Comparison of ENCODE assay signal across 15 mouse cellular contexts in genomic region chr5:5686973-5687372, GRCm38 (mm10). TPM values are rescaled to one million over a fixed set of nuclear protein-coding genes. Genes with fewer than 3 reads are reported as not detected.
DNase-seq lines count a peak whose midpoint lies in the region; ATAC-seq and TF ChIP-seq lines count a peak whose summit lies in the region.
"Had no signal": no experiment of that assay in that cellular context is flagged by ENCODE, and none has a peak within 500 bp of the region (broad histone marks: within the 10 kb centered on the region; RNA-seq: fewer than 3 reads in every experiment).

No protein-coding gene starts in this region.

- H3K9me3 ChIP-seq in kidney, embryonic 16.5 days (ENCODE audit: low read length), result no peaks in the 10 kb centered on the region
- H3K9me3 ChIP-seq in E14TG2a.4 (ENCODE audit: low read length), result no peaks in the 10 kb centered on the region
- no peaks in the 10 kb centered on the region for H3K9me3 ChIP-seq in intestine, embryonic 15.5 days
- H3K9me3 ChIP-seq: midbrain, embryonic 10.5 days; neural tube, embryonic 12.5 days had no signal

- no peaks in the 10 kb centered on the region for H3K36me3 ChIP-seq in kidney, embryonic 16.5 days (ENCODE audit: insufficient read depth, low read length)
- peaks cover 9% of the 10 kb centered on the region for H3K36me3 ChIP-seq in E14TG2a.4 (ENCODE audit: insufficient read depth, low read length)
- H3K36me3 ChIP-seq in intestine, embryonic 15.5 days, result no peaks in the 10 kb centered on the region
- H3K36me3 ChIP-seq: midbrain, embryonic 10.5 days; neural tube, embryonic 12.5 days had no signal

- H3K27ac ChIP-seq in kidney, embryonic 16.5 days (ENCODE audit: low read length), result no peak overlapping the region
- H3K27ac ChIP-seq in intestine, embryonic 15.5 days, result no peak overlapping the region
- H3K27ac ChIP-seq: midbrain, embryonic 10.5 days; neural tube, embryonic 12.5 days had no signal

- DNase-seq in kidney, adult 18-20 months, result no peak
- DNase-seq in NIH3T3 (ENCODE audit: low read depth), result peak; percentile 91
- DNase-seq in adrenal gland, adult 8-10 months, result no peak
- no peak for DNase-seq in urinary bladder, postnatal 4 days (ENCODE audit: low spot score in 2 of 2)
- DNase-seq: adrenal gland, postnatal 25 days; cerebellum, adult 9-10 months; gastrocnemius, postnatal 25 days; layer of hippocampus, adult 9-11 months; right cerebral cortex, postnatal 14 days; thymus, adult 18-20 months had no signal

- WGBS in kidney, embryonic 16.5 days, result 8% methylated on average over 1 of the region's 1 CpGs
- 10% methylated on average over 1 of the region's 1 CpGs for WGBS in intestine, embryonic 15.5 days

- peaks cover 17% of the 10 kb centered on the region for H3K4me1 ChIP-seq in kidney, embryonic 16.5 days (ENCODE audit: insufficient read depth, low read length)
- H3K4me1 ChIP-seq in E14TG2a.4 (replicated peaks; ENCODE audit: low read depth, low read length), result peaks cover 71% of the 10 kb centered on the region
- H3K4me1 ChIP-seq in intestine, embryonic 15.5 days (replicated peaks), result no peaks in the 10 kb centered on the region
- H3K4me1 ChIP-seq: neural tube, embryonic 12.5 days had no signal

- H3K4me2 ChIP-seq in kidney, embryonic 16.5 days (replicated peaks; ENCODE audit: low read depth, low read length), result no peak overlapping the region
- no peak overlapping the region for H3K4me2 ChIP-seq in intestine, embryonic 15.5 days (replicated peaks)
- H3K4me2 ChIP-seq: neural tube, embryonic 12.5 days had no signal

- no peak overlapping the region for H3K4me3 ChIP-seq in kidney, embryonic 16.5 days (ENCODE audit: low read length)
- H3K4me3 ChIP-seq in E14TG2a.4 (replicated peaks; ENCODE audit: low read length), result no peak overlapping the region
- no peak overlapping the region for H3K4me3 ChIP-seq in intestine, embryonic 15.5 days (replicated peaks)
- H3K4me3 ChIP-seq: midbrain, embryonic 10.5 days; neural tube, embryonic 12.5 days had no signal

- H3K27me3 ChIP-seq in kidney, embryonic 16.5 days (ENCODE audit: insufficient read depth, low read length), result no peaks in the 10 kb centered on the region
- no peaks in the 10 kb centered on the region for H3K27me3 ChIP-seq in E14TG2a.4 (ENCODE audit: insufficient read depth, low read length)
- H3K27me3 ChIP-seq in intestine, embryonic 15.5 days (replicated peaks), result no peaks in the 10 kb centered on the region
- H3K27me3 ChIP-seq: neural tube, embryonic 12.5 days had no signal

- no peak overlapping the region for H3K9ac ChIP-seq in kidney, embryonic 16.5 days (replicated peaks; ENCODE audit: low read length)
- H3K9ac ChIP-seq in intestine, embryonic 15.5 days, result no peak overlapping the region
- H3K9ac ChIP-seq: neural tube, embryonic 12.5 days had no signal

- ATAC-seq in kidney, embryonic 16.5 days (ENCODE audit: low FRiP score, low TSS enrichment), result peak; percentile 77
- peak; percentile 31; the same call in 1 of the 2 replicates for ATAC-seq in intestine, embryonic 15.5 days

- TF ChIP-seq CTCF in E14TG2a.4 (conservative IDR thresholded peaks at IDR 0.05; ENCODE audit: low read length), result peak; percentile 25; the same call in 1 of the 2 replicates

RNA-seq across cellular contexts. Expression of gene Steap2, which starts 7.4 kb away (rescaled TPM):
- 25.8 and 29.1 TPM in 2 replicates for polyA plus RNA-seq in kidney, embryonic 16.5 days (2015; fragmentation: Nextera tagmentation; extraction: Ambion mirVana)
- polyA plus RNA-seq in intestine, embryonic 15.5 days (2015; fragmentation: Nextera tagmentation; extraction: Ambion mirVana), result 7.8 and 9.5 TPM in 2 replicates
- total RNA-seq in adrenal gland, adult 8-10 months (2022), result 10 to 100 TPM; 41.9 to 82.0 (median 64.8) TPM

RNA-seq across cellular contexts. Expression of gene Cfap69, which starts 22.9 kb away (rescaled TPM):
- 2.8 and 4.2 TPM in 2 replicates for polyA plus RNA-seq in kidney, embryonic 16.5 days (2015; fragmentation: Nextera tagmentation; extraction: Ambion mirVana)
- polyA plus RNA-seq in intestine, embryonic 15.5 days (2015; fragmentation: Nextera tagmentation; extraction: Ambion mirVana), result 1.3 and 1.5 TPM in 2 replicates
- 10 to 100 TPM in 2 of 4 experiments, 1 to 10 TPM in 2; 6.1 to 22.5 (median 12.7) TPM for total RNA-seq in adrenal gland, adult 8-10 months (2022)
